Mouse (Mus musculus): ENCODE results near the gene Gm6890. TPM values are rescaled to one million over a fixed set of nuclear protein-coding genes. Genes with fewer than 3 reads are reported as not detected.
"Not testable (repeated sequence)": the region's sequence is repeated elsewhere in the genome, so short reads cannot be mapped to it uniquely, and the experiment has no call there.

Gene Gm6890
- not detected in 2 replicates for polyA plus RNA-seq (2015; fragmentation: Nextera tagmentation; extraction: Ambion mirVana)

DNA sequence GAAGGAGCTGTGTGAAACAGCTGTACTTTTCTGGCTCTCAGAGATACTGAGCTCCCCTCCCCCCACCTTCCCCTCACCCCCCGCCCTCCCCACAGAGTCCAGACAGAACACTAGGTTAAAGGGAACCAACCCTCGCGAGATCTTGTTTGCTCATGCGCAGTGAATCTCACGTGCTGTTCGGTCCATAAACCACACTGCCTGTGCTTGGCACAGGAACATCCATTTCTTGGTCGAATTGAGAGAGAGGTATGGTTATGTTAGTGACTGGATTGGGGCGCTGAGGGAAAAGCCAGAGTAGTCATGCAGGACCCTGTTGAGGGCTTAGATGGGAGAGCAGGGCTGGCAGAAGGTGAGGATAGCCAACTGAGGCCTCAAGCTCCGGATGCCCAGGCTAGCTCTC lies at the start of gene Gm6890:
Gm6890 (plus strand) TSS at position 301 of the 400 bp plus-strand sequence.
- H3K9ac ChIP-seq (ENCODE audit: low read depth, low read length); H3K9me3 ChIP-seq (replicated peaks; ENCODE audit: control insufficient read depth, low read length, poor library complexity, severe bottlenecking); H3K4me2 ChIP-seq (ENCODE audit: low read length); H3K4me1 ChIP-seq (ENCODE audit: control insufficient read depth, insufficient read depth, low read length); H3K27ac ChIP-seq (ENCODE audit: low read length); H3K36me3 ChIP-seq (ENCODE audit: control insufficient read depth, insufficient read depth, low read length); ATAC-seq; H3K27me3 ChIP-seq (ENCODE audit: control insufficient read depth, insufficient read depth, low read depth, low read length); H3K4me3 ChIP-seq (ENCODE audit: low read depth, low read length): not testable (repeated sequence)
- 91% methylated on average over 9 of the region's 9 CpGs for WGBS

DNA sequence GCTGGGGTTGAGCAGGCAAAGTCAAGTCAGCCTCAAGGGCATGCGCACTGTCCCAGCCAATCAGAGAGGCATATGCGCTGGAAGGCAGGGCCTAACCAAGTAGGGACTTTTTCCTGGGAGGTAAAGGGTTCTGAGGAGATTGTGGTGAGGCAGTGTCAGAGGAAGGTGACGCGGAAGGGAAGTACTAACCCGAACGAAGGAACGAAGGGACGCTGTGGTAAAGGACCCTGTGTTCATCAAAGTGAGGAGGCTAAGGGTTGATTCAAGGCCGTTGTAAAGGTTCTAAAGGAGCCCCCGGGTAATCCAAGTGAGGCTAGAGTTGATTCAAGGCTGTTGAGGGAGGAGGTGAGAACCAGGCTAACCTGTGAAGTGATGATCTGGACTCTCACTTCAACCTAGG lies 14.5 kb upstream of the Gm6890 start:
- not testable (repeated sequence) for ATAC-seq; H3K27ac ChIP-seq (ENCODE audit: low read length); H3K9ac ChIP-seq (ENCODE audit: low read depth, low read length); H3K36me3 ChIP-seq (ENCODE audit: control insufficient read depth, insufficient read depth, low read length); H3K4me3 ChIP-seq (ENCODE audit: low read depth, low read length); H3K4me1 ChIP-seq (ENCODE audit: control insufficient read depth, insufficient read depth, low read length); H3K9me3 ChIP-seq (replicated peaks; ENCODE audit: control insufficient read depth, low read length, poor library complexity, severe bottlenecking); H3K4me2 ChIP-seq (ENCODE audit: low read length); H3K27me3 ChIP-seq (ENCODE audit: control insufficient read depth, insufficient read depth, low read depth, low read length)
- WGBS = 94% methylated on average over 4 of the region's 10 CpGs

GRCm38 (mm10) chrX:74770715-74771114 lies 30.0 kb downstream of the Gm6890 start:
- H3K9ac ChIP-seq (ENCODE audit: low read depth, low read length); H3K9me3 ChIP-seq (replicated peaks; ENCODE audit: control insufficient read depth, low read length, poor library complexity, severe bottlenecking); H3K4me3 ChIP-seq (ENCODE audit: low read depth, low read length); H3K4me1 ChIP-seq (ENCODE audit: control insufficient read depth, insufficient read depth, low read length); H3K27ac ChIP-seq (ENCODE audit: low read length); H3K27me3 ChIP-seq (ENCODE audit: control insufficient read depth, insufficient read depth, low read depth, low read length); H3K36me3 ChIP-seq (ENCODE audit: control insufficient read depth, insufficient read depth, low read length); ATAC-seq; H3K4me2 ChIP-seq (ENCODE audit: low read length): not testable (repeated sequence)
- WGBS = no CpG with 5 or more reads among the region's 1 CpGs

Other genes starting within 250 kb of the Gm6890 start
- not detected in 2 replicates for gene Olfr1326-ps1, start 166.0 kb upstream of the Gm6890 start, polyA plus RNA-seq (2015; fragmentation: Nextera tagmentation; extraction: Ambion mirVana)
- not detected in 2 replicates for gene Olfr1325, start 148.2 kb upstream of the Gm6890 start, polyA plus RNA-seq (2015; fragmentation: Nextera tagmentation; extraction: Ambion mirVana)
- 0.40 and 0.59 TPM in 2 replicates for gene Gm5640, start 95.3 kb upstream of the Gm6890 start, polyA plus RNA-seq (2015; fragmentation: Nextera tagmentation; extraction: Ambion mirVana)
- gene Gm5936, start 96.3 kb downstream of the Gm6890 start, polyA plus RNA-seq (2015; fragmentation: Nextera tagmentation; extraction: Ambion mirVana) = 0.30 and 0.40 TPM in 2 replicates